Mouse (Mus musculus) stomach, embryonic 15.5 days (tissue): ENCODE measurements at regions not wholly inside any gene's neighbourhood (a gene's known extent, or its start where the extent isn't known, plus 50 kb on each side); places are given as distances from the start of the nearest gene placed in this dataset.

ENCODE experiments used
- ATAC-seq: fragments of 200-750 bp; cut with Nextera tagmentation; 2 replicates; pipeline ENCODE4 v1.8.0; 2017; ENCODE audit warnings: low read depth, moderate number of reproducible peaks, moderate TSS enrichment; ENCODE audit not compliant: insufficient read depth, low FRiP score
- H3K27ac ChIP-seq: fragments of 300-500 bp; sonication (generic); 2 replicates; pipeline ENCODE4 v1.5.1; 2015; ENCODE audit warnings: mild to moderate bottlenecking, inconsistent platforms
- H3K27me3 ChIP-seq: fragments of 300-500 bp; sonication (generic); replicated peaks from 2 replicates; pipeline ENCODE4 v1.6.1; 2015; ENCODE audit warnings: inconsistent platforms
- H3K36me3 ChIP-seq: fragments of 300-500 bp; sonication (generic); 2 replicates; pipeline ENCODE4 v1.6.1; 2015; ENCODE audit warnings: inconsistent platforms
- H3K4me1 ChIP-seq: fragments of 300-500 bp; sonication (generic); 2 replicates; pipeline ENCODE4 v1.6.1; 2015; ENCODE audit warnings: inconsistent platforms
- H3K4me2 ChIP-seq: fragments of 300-500 bp; sonication (generic); 2 replicates; pipeline ENCODE4 v1.6.1; 2015; ENCODE audit warnings: mild to moderate bottlenecking, inconsistent platforms
- H3K4me3 ChIP-seq: fragments of 300-500 bp; sonication (generic); replicated peaks from 2 replicates; pipeline ENCODE4 v1.5.1; 2015; ENCODE audit warnings: inconsistent platforms
- H3K9ac ChIP-seq: fragments of 300-500 bp; sonication (generic); 2 replicates; pipeline ENCODE4 v1.6.1; 2015; ENCODE audit warnings: inconsistent platforms
- H3K9me3 ChIP-seq: fragments of 300-500 bp; sonication (generic); 2 replicates; pipeline ENCODE4 v1.6.1; 2016; ENCODE audit warnings: inconsistent platforms
- WGBS: fragments of 180-500 bp; shearing (Covaris S2); methylation state at CpG from one replicate; pipeline ENCODE4 v1.1.7; 2015; 5-methylcytosine and 5-hydroxymethylcytosine counted together

GRCm38 (mm10) chr12:16179897-16180296 is 363.2 kb upstream of the Trib2 start:
- WGBS: 86% methylated on average over 2 of the region's 2 CpGs
- no peak for ATAC-seq
- no peaks in the 10 kb centered on the region for H3K36me3 ChIP-seq

GRCm38 (mm10) chr12:16176326-16176725 is 359.6 kb upstream of the Trib2 start:
- H3K4me2 ChIP-seq: no peak overlapping the region
- H3K9me3 ChIP-seq: no peaks in the 10 kb centered on the region
- WGBS: 89% methylated on average over 1 of the region's 1 CpGs
- H3K4me1 ChIP-seq: no peaks in the 10 kb centered on the region
- H3K27me3 ChIP-seq: no peaks in the 10 kb centered on the region
- H3K4me3 ChIP-seq: no peak overlapping the region
- H3K36me3 ChIP-seq: no peaks in the 10 kb centered on the region
- ATAC-seq: no peak
- H3K27ac ChIP-seq: no peak overlapping the region
- no peak overlapping the region for H3K9ac ChIP-seq

More at GRCm38 (mm10) chr12:16179897-16180296, 363.2 kb upstream of the Trib2 start:
- Histone ChIP-seq H3K27ac (no peak overlapping the region), H3K4me2 (no peak overlapping the region), H3K9ac (no peak overlapping the region), H3K27me3 (no peaks in the 10 kb centered on the region), H3K9me3 (no peaks in the 10 kb centered on the region), H3K4me1 (no peaks in the 10 kb centered on the region), H3K4me3 (no peak overlapping the region)

- Histone ChIP-seq H3K27me3 (no peaks in the 10 kb centered on the region), H3K9ac (no peak overlapping the region), H3K4me1 (no peaks in the 10 kb centered on the region; the same call in 1 of the 2 replicates), H3K36me3 (no peaks in the 10 kb centered on the region), H3K27ac (no peak overlapping the region), H3K4me3 (no peak overlapping the region), H3K9me3 (no peaks in the 10 kb centered on the region), H3K4me2 (no peak overlapping the region)
- ATAC-seq: no peak
- WGBS: 73% methylated on average over 2 of the region's 2 CpGs
Observed at GRCm38 (mm10) chr12:16172176-16172575, 355.5 kb upstream of the Trib2 start.

- Histone ChIP-seq H3K4me1 (no peaks in the 10 kb centered on the region; the same call in 1 of the 2 replicates), H3K27me3 (no peaks in the 10 kb centered on the region), H3K36me3 (no peaks in the 10 kb centered on the region), H3K27ac (no peak overlapping the region), H3K9ac (no peak overlapping the region), H3K4me3 (no peak overlapping the region), H3K9me3 (no peaks in the 10 kb centered on the region), H3K4me2 (no peak overlapping the region)
- no peak for ATAC-seq
- 53% methylated on average over 5 of the region's 5 CpGs for WGBS
Observed at GRCm38 (mm10) chr12:16171636-16172035, 354.9 kb upstream of the Trib2 start.

GRCm38 (mm10) chr12:16169781-16170535 is 353.2 kb upstream of the Trib2 start:
- no peaks in the 10 kb centered on the region for H3K36me3 ChIP-seq
- H3K4me1 ChIP-seq: no peaks in the 10 kb centered on the region; the same call in 1 of the 2 replicates
- no peak overlapping the region for H3K4me2 ChIP-seq
- no peak overlapping the region for H3K9ac ChIP-seq
- H3K27me3 ChIP-seq: no peaks in the 10 kb centered on the region
- H3K9me3 ChIP-seq: no peaks in the 10 kb centered on the region
- H3K4me3 ChIP-seq: no peak overlapping the region
- no peak for ATAC-seq
- 55% methylated on average over 7 of the region's 7 CpGs for WGBS
- no peak overlapping the region for H3K27ac ChIP-seq

GRCm38 (mm10) chr12:16167793-16168343 is 351.1 kb upstream of the Trib2 start:
- H3K27ac ChIP-seq: no peak overlapping the region
- no peaks in the 10 kb centered on the region for H3K9me3 ChIP-seq
- H3K4me1 ChIP-seq: no peaks in the 10 kb centered on the region; the same call in 1 of the 2 replicates
- no peak overlapping the region for H3K4me3 ChIP-seq
- H3K27me3 ChIP-seq: no peaks in the 10 kb centered on the region
- H3K9ac ChIP-seq: no peak overlapping the region
- WGBS: 64% methylated on average over 7 of the region's 7 CpGs
- no peak for ATAC-seq
- no peaks in the 10 kb centered on the region for H3K36me3 ChIP-seq
- H3K4me2 ChIP-seq: no peak overlapping the region

GRCm38 (mm10) chr12:16165126-16165525 is 348.4 kb upstream of the Trib2 start:
- Histone ChIP-seq H3K4me1 (no peaks in the 10 kb centered on the region; the same call in 1 of the 2 replicates), H3K27me3 (no peaks in the 10 kb centered on the region), H3K4me2 (no peak overlapping the region), H3K9ac (no peak overlapping the region), H3K4me3 (no peak overlapping the region), H3K27ac (no peak overlapping the region), H3K9me3 (no peaks in the 10 kb centered on the region), H3K36me3 (no peaks in the 10 kb centered on the region)
- no peak for ATAC-seq
- WGBS: 59% methylated on average over 4 of the region's 4 CpGs

GRCm38 (mm10) chr12:16161947-16162346 is 345.2 kb upstream of the Trib2 start:
- Histone ChIP-seq H3K9me3 (no peaks in the 10 kb centered on the region), H3K4me2 (no peak overlapping the region)
- 61% methylated on average over 4 of the region's 4 CpGs for WGBS

GRCm38 (mm10) chr12:16157896-16158295 is 341.2 kb upstream of the Trib2 start:
- 74% methylated on average over 7 of the region's 7 CpGs for WGBS
- Histone ChIP-seq H3K4me3 (no peak overlapping the region), H3K4me1 (no peaks in the 10 kb centered on the region), H3K4me2 (no peak overlapping the region), H3K27me3 (no peaks in the 10 kb centered on the region), H3K36me3 (no peaks in the 10 kb centered on the region), H3K9me3 (no peaks in the 10 kb centered on the region), H3K27ac (no peak overlapping the region), H3K9ac (no peak overlapping the region)
- ATAC-seq: no peak

More at GRCm38 (mm10) chr12:16161947-16162346, 345.2 kb upstream of the Trib2 start:
- Histone ChIP-seq H3K36me3 (no peaks in the 10 kb centered on the region), H3K4me3 (no peak overlapping the region), H3K27me3 (no peaks in the 10 kb centered on the region), H3K27ac (no peak overlapping the region), H3K9ac (no peak overlapping the region), H3K4me1 (no peaks in the 10 kb centered on the region)
- no peak for ATAC-seq

- Histone ChIP-seq H3K27me3 (no peaks in the 10 kb centered on the region), H3K9ac (no peak overlapping the region), H3K36me3 (no peaks in the 10 kb centered on the region), H3K4me1 (no peaks in the 10 kb centered on the region), H3K4me2 (no peak overlapping the region), H3K9me3 (no peaks in the 10 kb centered on the region), H3K4me3 (no peak overlapping the region), H3K27ac (no peak overlapping the region)
- 29% methylated on average over 2 of the region's 2 CpGs for WGBS
- no peak for ATAC-seq
Observed at GRCm38 (mm10) chr12:16155791-16156558, 339.3 kb upstream of the Trib2 start.

- Histone ChIP-seq H3K27ac (no peak overlapping the region), H3K9me3 (no peaks in the 10 kb centered on the region), H3K4me2 (no peak overlapping the region), H3K4me1 (no peaks in the 10 kb centered on the region), H3K27me3 (no peaks in the 10 kb centered on the region), H3K36me3 (no peaks in the 10 kb centered on the region), H3K9ac (no peak overlapping the region), H3K4me3 (no peak overlapping the region)
- ATAC-seq: no peak
- 89% methylated on average over 1 of the region's 1 CpGs for WGBS
Observed at GRCm38 (mm10) chr12:16154256-16154655, 337.5 kb upstream of the Trib2 start.

GRCm38 (mm10) chr12:16152108-16152507 is 335.4 kb upstream of the Trib2 start:
- H3K4me1 ChIP-seq: no peaks in the 10 kb centered on the region
- no peak overlapping the region for H3K4me3 ChIP-seq
- H3K36me3 ChIP-seq: no peaks in the 10 kb centered on the region
- WGBS: 82% methylated on average over 11 of the region's 11 CpGs
- H3K27ac ChIP-seq: no peak overlapping the region
- no peaks in the 10 kb centered on the region for H3K27me3 ChIP-seq
- H3K9ac ChIP-seq: no peak overlapping the region
- no peak overlapping the region for H3K4me2 ChIP-seq
- H3K9me3 ChIP-seq: no peaks in the 10 kb centered on the region
- no peak for ATAC-seq
